Comparison of ENCODE assay signal across 8 mouse cellular contexts in genomic region chrX:21088983-21089866, GRCm38 (mm10). TPM values are rescaled to one million over a fixed set of nuclear protein-coding genes. Genes with fewer than 3 reads are reported as not detected.
A peak's percentile ranks its signal among the peaks of the same experiment; 100 is the strongest.
DNase-seq lines count a peak whose midpoint lies in the region; ATAC-seq and TF ChIP-seq lines count a peak whose summit lies in the region.

TSS of gene Zfp300 (minus strand) at chrX:21089527.

- WGBS in heart, embryonic 14.5 days = 19% methylated on average over 27 of the region's 27 CpGs
- 25% methylated on average over 27 of the region's 27 CpGs for WGBS in kidney, postnatal 0 days
- WGBS in midbrain, postnatal 0 days = 22% methylated on average over 27 of the region's 27 CpGs

- no peak; the same call in 1 of the 2 replicates for ATAC-seq in heart, embryonic 14.5 days (ENCODE audit: insufficient number of reproducible peaks, insufficient read depth, low FRiP score, low read depth)
- peak; percentile 75 for ATAC-seq in kidney, postnatal 0 days (replicated peaks; ENCODE audit: low FRiP score, low read depth)
- ATAC-seq in midbrain, postnatal 0 days (ENCODE audit: low FRiP score) = peak; percentile 94

- TF ChIP-seq CTCF in brain, embryonic 14.5 days (IDR thresholded peaks at IDR 0.05; ENCODE audit: borderline replicate concordance, extremely low read depth, insufficient read depth, insufficient read length) = no peak
- TF ChIP-seq CTCF in kidney, postnatal 0 days (IDR thresholded peaks at IDR 0.05; ENCODE audit: low read depth) = no peak
- no peak for TF ChIP-seq CTCF in midbrain, postnatal 0 days (IDR thresholded peaks at IDR 0.05)

- H3K4me3 ChIP-seq in heart, embryonic 14.5 days (ENCODE audit: control insufficient read depth in 1 of 2, insufficient read depth in 1 of 2, low read depth in 1 of 2, low read length in 2 of 2) = peak within 1 kb of the TSS; percentile 47 to 53
- peak within 1 kb of the TSS; percentile 37 for H3K4me3 ChIP-seq in kidney, postnatal 0 days (replicated peaks; ENCODE audit: low read depth, low read length)
- H3K4me3 ChIP-seq in midbrain, postnatal 0 days (ENCODE audit: low read depth, low read length) = peak within 1 kb of the TSS; percentile 37

- no peaks in the 10 kb centered on the region for H3K9me3 ChIP-seq in heart, embryonic 14.5 days (ENCODE audit: control insufficient read depth, low read length)
- no peaks in the 10 kb centered on the region for H3K9me3 ChIP-seq in kidney, postnatal 0 days (replicated peaks; ENCODE audit: low read length)
- no peaks in the 10 kb centered on the region for H3K9me3 ChIP-seq in midbrain, postnatal 0 days (ENCODE audit: low read length)

- H3K4me2 ChIP-seq in heart, embryonic 14.5 days (ENCODE audit: low read length) = peak within 1 kb of the TSS; percentile 66
- H3K4me2 ChIP-seq in kidney, postnatal 0 days (ENCODE audit: low read length) = peak within 1 kb of the TSS; percentile 59
- H3K4me2 ChIP-seq in midbrain, postnatal 0 days (ENCODE audit: low read depth, low read length, poor library complexity, severe bottlenecking) = peak within 1 kb of the TSS; percentile 43

- H3K4me1 ChIP-seq in heart, embryonic 14.5 days (ENCODE audit: control insufficient read depth in 2 of 2, insufficient read depth in 2 of 2, low read length in 2 of 2) = no peaks in the 10 kb centered on the region
- no peaks in the 10 kb centered on the region for H3K4me1 ChIP-seq in kidney, postnatal 0 days (replicated peaks; ENCODE audit: insufficient read depth, low read length)
- H3K4me1 ChIP-seq in midbrain, postnatal 0 days (ENCODE audit: insufficient read depth, low read length) = no peaks in the 10 kb centered on the region

- peak within 1 kb of the TSS; percentile 68 for H3K9ac ChIP-seq in heart, embryonic 14.5 days (ENCODE audit: low read length)
- H3K9ac ChIP-seq in kidney, postnatal 0 days (ENCODE audit: low read depth, low read length) = peak within 1 kb of the TSS; percentile 42; the same call in 1 of the 2 replicates
- H3K9ac ChIP-seq in midbrain, postnatal 0 days (replicated peaks; ENCODE audit: low read length, poor library complexity, severe bottlenecking) = peak within 1 kb of the TSS; percentile 55

- no peak for TF ChIP-seq POLR2A in brain, embryonic 14.5 days (IDR thresholded peaks at IDR 0.05; ENCODE audit: borderline replicate concordance, extremely low read depth, insufficient read depth, insufficient read length, poor library complexity, severe bottlenecking)

- peak; percentile 84 for DNase-seq in CD4-positive helper T cell, adult 2 months (ENCODE audit: low read depth, low spot score)
- DNase-seq in brain, embryonic 14.5 days (ENCODE audit: low read depth) = peak; percentile 91
- DNase-seq in fibroblast of lung, adult 2 months (ENCODE audit: low read depth) = peak; percentile 42
- peak; percentile 85 for DNase-seq in kidney, postnatal 0 days (ENCODE audit: low spot score)
- DNase-seq in liver = peak; percentile 67
- DNase-seq in midbrain, postnatal 0 days (ENCODE audit: low spot score) = peak; percentile 86
- peak; percentile 20 to 67 for DNase-seq in spleen, postnatal 4 days (ENCODE audit: low spot score in 2 of 2)

- peak within 1 kb of the TSS; percentile 67 to 75 for H3K27ac ChIP-seq in heart, embryonic 14.5 days (replicated peaks in 1 of 2; ENCODE audit: control insufficient read depth in 1 of 2, insufficient read depth in 1 of 2, low read depth in 2 of 2, low read length in 2 of 2)
- 0 out of 2 replicates have a peak within 1 kb of the TSS, but pooled peaks have one; percentile 42 for H3K27ac ChIP-seq in kidney, postnatal 0 days
- peak within 1 kb of the TSS; percentile 84 for H3K27ac ChIP-seq in midbrain, postnatal 0 days (ENCODE audit: low read depth, low read length)

- no peaks in the 10 kb centered on the region for H3K27me3 ChIP-seq in heart, embryonic 14.5 days (ENCODE audit: control insufficient read depth, insufficient read depth, low read length)
- no peaks in the 10 kb centered on the region for H3K27me3 ChIP-seq in kidney, postnatal 0 days (ENCODE audit: insufficient read depth, low read length)
- no peaks in the 10 kb centered on the region for H3K27me3 ChIP-seq in midbrain, postnatal 0 days (ENCODE audit: insufficient read depth, low read length)

- no peaks in the 10 kb centered on the region for H3K36me3 ChIP-seq in heart, embryonic 14.5 days (ENCODE audit: control insufficient read depth, insufficient read depth, low read length)
- H3K36me3 ChIP-seq in kidney, postnatal 0 days (ENCODE audit: insufficient read depth, low read length) = no peaks in the 10 kb centered on the region
- no peaks in the 10 kb centered on the region for H3K36me3 ChIP-seq in midbrain, postnatal 0 days (ENCODE audit: insufficient read depth, low read length)

RNA-seq across cellular contexts. Expression of gene Zfp300, which starts in this region (rescaled TPM):
- polyA plus RNA-seq in brain, embryonic 14.5 days (2012; rRNA removed) = 1.6 and 2.3 TPM in 2 replicates
- polyA plus RNA-seq in heart, embryonic 14.5 days (2014; fragmentation: Nextera tagmentation; extraction: Ambion mirVana) = 0.92 and 1.1 TPM in 2 replicates
- polyA plus RNA-seq in kidney, postnatal 0 days (2015; fragmentation: Nextera tagmentation; extraction: Ambion mirVana) = 0.96 and 1.3 TPM in 2 replicates
- 4.4 and 4.7 TPM in 2 replicates for total RNA-seq in midbrain, postnatal 0 days (2014; rRNA removed)
- polyA plus RNA-seq in midbrain, postnatal 0 days (2015; fragmentation: Nextera tagmentation; extraction: Ambion mirVana) = 3.3 and 3.4 TPM in 2 replicates
